Mouse (Mus musculus) limb, embryonic 14.5 days (tissue): ENCODE measurements around the gene Tpt1. TPM values are rescaled to one million over a fixed set of nuclear protein-coding genes. Genes with fewer than 3 reads are reported as not detected.
A peak's percentile ranks its signal among the peaks of the same experiment; 100 is the strongest.

Experiments
- ATAC-seq: fragments of 200-750 bp; cut with Nextera tagmentation; 2 replicates; pipeline ENCODE4 v1.8.0; 2017; ENCODE audit warnings: low read depth, moderate number of reproducible peaks, moderate TSS enrichment; ENCODE audit not compliant: low FRiP score
- DNase-seq: peaks from one replicate; pipeline ENCODE4 v3.0.0-alpha.2; 2015; ENCODE audit warnings: low spot score
- H3K27ac ChIP-seq: fragments of 300-500 bp; sonication (generic); replicated peaks from 2 replicates; pipeline ENCODE4 v1.5.1; 2014; ENCODE audit warnings: low read depth, mild to moderate bottlenecking, low read length, moderate library complexity, mixed read lengths
- H3K27me3 ChIP-seq: fragments of 300-500 bp; sonication (generic); 2 replicates; pipeline ENCODE4 v1.6.1; 2014; ENCODE audit warnings: low read length, mixed read lengths; ENCODE audit not compliant: control insufficient read depth, insufficient read depth
- H3K36me3 ChIP-seq: fragments of 300-500 bp; sonication (generic); 2 replicates; pipeline ENCODE4 v1.6.1; 2014; ENCODE audit warnings: mild to moderate bottlenecking, low read length, moderate library complexity, mixed read lengths; ENCODE audit not compliant: control insufficient read depth, insufficient read depth
- H3K4me1 ChIP-seq: fragments of 300-500 bp; sonication (generic); 2 replicates; pipeline ENCODE4 v1.6.1; 2014; ENCODE audit warnings: antibody characterized with exemption, low read length, mixed read lengths; ENCODE audit not compliant: control insufficient read depth, insufficient read depth
- H3K4me2 ChIP-seq: fragments of 300-500 bp; sonication (generic); replicated peaks from 2 replicates; pipeline ENCODE4 v1.6.1; 2014; ENCODE audit warnings: low read depth, mild to moderate bottlenecking, low read length, moderate library complexity; ENCODE audit not compliant: severe bottlenecking
- H3K4me3 ChIP-seq: fragments of 300-500 bp; sonication (generic); replicated peaks from 2 replicates; pipeline ENCODE4 v1.5.1; 2014; ENCODE audit warnings: low read length
- H3K9ac ChIP-seq: fragments of 300-500 bp; sonication (generic); 2 replicates; pipeline ENCODE4 v1.6.1; 2014; ENCODE audit warnings: mild to moderate bottlenecking, low read depth, low read length, moderate library complexity; ENCODE audit not compliant: severe bottlenecking
- H3K9me3 ChIP-seq: fragments of 300-500 bp; sonication (generic); 2 replicates; pipeline ENCODE4 v1.6.1; 2016; ENCODE audit warnings: low read length; ENCODE audit not compliant: control insufficient read depth
- POLR2A ChIP-seq: fragments of 200-500 bp; IDR thresholded peaks from 2 replicates; pipeline ENCODE4 v1.8.0; 2012; ENCODE audit warnings: inconsistent platforms, mild to moderate bottlenecking, moderate library complexity, borderline replicate concordance; ENCODE audit not compliant: insufficient read depth, insufficient read length; ENCODE audit errors: extremely low read depth
- WGBS: fragments of 180-500 bp; shearing (Covaris S2); extraction: QIAGEN DNeasy Blood & Tissue Kit; methylation state at CpG from one replicate; pipeline ENCODE4 v1.1.7; 2014; 5-methylcytosine and 5-hydroxymethylcytosine counted together
- polyA plus RNA-seq, 2 experiments: library from polyadenylated mRNA; depleted of rRNA in 1 of 2; stranded (reverse) in 1 of 2; unstranded in 1 of 2; fragments of >200 nt; fragmentation: Nextera tagmentation in 1 of 2; extraction: Ambion mirVana in 1 of 2; gene quantifications; 2 replicates each; pipeline versions ENCODE4 v1.2.1 to v1.2.3; 2012 to 2014

Tpt1 gene
- polyA plus RNA-seq, 2 experiments = 1,305 to 2,539 TPM

DNA sequence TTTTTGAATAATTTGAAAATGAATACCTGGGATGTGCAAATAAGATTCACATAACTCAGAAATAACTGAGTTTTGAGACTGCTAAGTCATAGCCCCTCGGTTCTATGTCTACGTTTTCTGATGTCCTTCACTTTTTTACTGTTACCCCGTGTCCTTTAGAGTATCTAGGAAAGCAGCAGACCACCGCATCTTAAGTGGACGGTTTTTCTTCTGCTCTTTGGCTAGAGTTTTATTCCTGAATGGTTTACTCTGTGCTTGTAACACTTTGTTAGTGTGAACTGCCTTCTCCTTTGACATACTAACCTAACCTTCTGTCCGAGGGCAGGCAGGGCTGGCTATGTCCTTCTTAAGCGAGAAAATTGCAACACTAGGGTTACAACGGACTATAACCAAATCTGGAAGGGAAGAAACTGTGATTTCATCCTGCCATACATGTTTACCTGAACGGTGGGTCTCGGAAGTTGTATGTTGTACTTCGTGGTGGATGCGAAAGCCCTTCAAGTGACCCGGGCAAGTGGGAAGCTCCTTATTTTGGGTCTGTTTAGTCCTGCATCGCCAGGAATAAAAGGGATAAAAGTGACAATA lies 690 bp upstream of the Tpt1 start:
- no peaks in the 10 kb centered on the region for H3K27me3 ChIP-seq
- H3K4me2 ChIP-seq = peak overlapping the region; percentile 76
- H3K9ac ChIP-seq = peak overlapping the region; percentile 97
- peak overlapping the region; percentile 98 for H3K27ac ChIP-seq
- H3K36me3 ChIP-seq = peaks cover 28% of the 10 kb centered on the region
- no peak for DNase-seq
- no peak for TF ChIP-seq POLR2A
- H3K4me1 ChIP-seq = 0 out of 2 replicates have a peak, but pooled peaks cover 4% of the 10 kb centered on the region
- WGBS = 6% methylated on average over 14 of the region's 14 CpGs
- no peak for ATAC-seq
- peak overlapping the region; percentile 86 for H3K4me3 ChIP-seq
- no peaks in the 10 kb centered on the region for H3K9me3 ChIP-seq

- no peaks in the 10 kb centered on the region for H3K9me3 ChIP-seq
- peak overlapping the region; percentile 98 for H3K27ac ChIP-seq
- H3K4me1 ChIP-seq = 0 out of 2 replicates have a peak, but pooled peaks cover 4% of the 10 kb centered on the region
- ATAC-seq = peak; percentile 58
- peaks cover 43% of the 10 kb centered on the region for H3K36me3 ChIP-seq
- WGBS = under 1% methylated on average over 30 of the region's 40 CpGs
- no peak for TF ChIP-seq POLR2A
- peak overlapping the region; percentile 52 for H3K4me2 ChIP-seq
- peak; percentile 86 for DNase-seq
- peak overlapping the region; percentile 86 for H3K4me3 ChIP-seq
- peak overlapping the region; percentile 97 for H3K9ac ChIP-seq
- no peaks in the 10 kb centered on the region for H3K27me3 ChIP-seq
Measured at GRCm38 (mm10) chr14:75845698-75846115, 814 bp downstream of the Tpt1 start.

- ATAC-seq = no peak
- Histone ChIP-seq H3K9me3 (no peaks in the 10 kb centered on the region), H3K27me3 (no peaks in the 10 kb centered on the region), H3K27ac (no peak overlapping the region), H3K4me2 (no peak overlapping the region), H3K9ac (no peak overlapping the region), H3K4me1 (0 out of 2 replicates have a peak, but pooled peaks cover 4% of the 10 kb centered on the region), H3K4me3 (no peak overlapping the region), H3K36me3 (peaks cover 51% of the 10 kb centered on the region)
- 83% methylated on average over 4 of the region's 4 CpGs for WGBS
- TF ChIP-seq POLR2A = no peak
- no peak for DNase-seq
Measured at GRCm38 (mm10) chr14:75847669-75848068, 2.8 kb downstream of the Tpt1 start.

- no peak for TF ChIP-seq POLR2A
- ATAC-seq (no peak), DNase-seq (no peak)
- Histone ChIP-seq H3K27ac (no peak overlapping the region), H3K4me3 (no peak overlapping the region), H3K36me3 (peaks cover 51% of the 10 kb centered on the region), H3K9me3 (no peaks in the 10 kb centered on the region), H3K4me1 (0 out of 2 replicates have a peak, but pooled peaks cover 4% of the 10 kb centered on the region), H3K4me2 (no peak overlapping the region), H3K27me3 (no peaks in the 10 kb centered on the region), H3K9ac (no peak overlapping the region)
- WGBS = 97% methylated on average over 5 of the region's 5 CpGs
Measured at GRCm38 (mm10) chr14:75848482-75848881, 3.6 kb downstream of the Tpt1 start.

DNA sequence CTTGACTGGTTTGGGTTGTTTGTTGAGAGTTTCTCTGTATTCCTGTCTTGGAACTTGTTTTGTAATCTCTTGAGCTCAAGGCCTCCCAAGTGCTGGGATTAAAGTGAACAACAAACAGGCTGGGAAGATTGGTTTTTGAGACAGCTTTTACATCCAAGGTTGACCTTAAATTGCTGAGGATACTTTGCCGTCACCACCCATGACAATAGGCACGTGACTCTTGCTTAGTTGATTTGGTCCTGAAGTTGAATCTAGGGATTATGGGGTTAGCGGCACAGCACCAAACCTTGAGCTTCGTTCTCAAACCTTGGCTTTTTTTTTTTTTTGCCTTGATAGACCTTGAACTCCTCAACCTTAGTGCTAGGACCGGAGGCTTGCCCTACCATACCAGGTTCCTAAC lies 4.3 kb downstream of the Tpt1 start:
- Histone ChIP-seq H3K4me1 (0 out of 2 replicates have a peak, but pooled peaks cover 4% of the 10 kb centered on the region), H3K27me3 (no peaks in the 10 kb centered on the region), H3K4me3 (no peak overlapping the region), H3K4me2 (no peak overlapping the region), H3K36me3 (peaks cover 51% of the 10 kb centered on the region), H3K9ac (no peak overlapping the region), H3K9me3 (no peaks in the 10 kb centered on the region), H3K27ac (no peak overlapping the region)
- DNase-seq (no peak), ATAC-seq (no peak)
- TF ChIP-seq POLR2A = no peak
- 79% methylated on average over 5 of the region's 5 CpGs for WGBS
